Mouse (Mus musculus) lung, postnatal 0 days (tissue): ENCODE measurements around the gene Dchs2. TPM values are rescaled to one million over a fixed set of nuclear protein-coding genes. Genes with fewer than 3 reads are reported as not detected.

Experiments used
- ATAC-seq: fragments of 200-750 bp; cut with Nextera tagmentation; 2 replicates; pipeline ENCODE4 v1.8.0; 2017; ENCODE audit warnings: moderate library complexity
- DNase-seq: peaks from one replicate; pipeline ENCODE4 v3.0.0-alpha.2; 2016; ENCODE audit warnings: low spot score
- H3K27ac ChIP-seq: fragments of 300-500 bp; sonication (generic); 2 replicates; pipeline ENCODE4 v1.5.1; 2014; ENCODE audit warnings: antibody characterized with exemption, mild to moderate bottlenecking, low read length, mixed read lengths
- H3K27me3 ChIP-seq: fragments of 300-500 bp; sonication (generic); replicated peaks from 2 replicates; pipeline ENCODE4 v1.6.1; 2014; ENCODE audit warnings: low read length, mixed read lengths; ENCODE audit not compliant: insufficient read depth
- H3K36me3 ChIP-seq: fragments of 300-500 bp; sonication (generic); 2 replicates; pipeline ENCODE4 v1.6.1; 2014; ENCODE audit warnings: low read length, mixed read lengths; ENCODE audit not compliant: insufficient read depth
- H3K4me1 ChIP-seq: fragments of 300-500 bp; sonication (generic); 2 replicates; pipeline ENCODE4 v1.6.1; 2014; ENCODE audit warnings: antibody characterized with exemption, low read depth, low read length, mixed read lengths; ENCODE audit not compliant: insufficient read depth
- H3K4me2 ChIP-seq: fragments of 300-500 bp; sonication (generic); replicated peaks from 2 replicates; pipeline ENCODE4 v1.6.1; 2014; ENCODE audit warnings: low read depth, mild to moderate bottlenecking, low read length, moderate library complexity, mixed read lengths
- H3K4me3 ChIP-seq: fragments of 300-500 bp; sonication (generic); 2 replicates; pipeline ENCODE4 v1.5.1; 2014; ENCODE audit warnings: low read depth, low read length
- H3K9ac ChIP-seq: fragments of 300-500 bp; sonication (generic); replicated peaks from 2 replicates; pipeline ENCODE4 v1.6.1; 2014; ENCODE audit warnings: low read depth, mild to moderate bottlenecking
- H3K9me3 ChIP-seq: fragments of 300-500 bp; sonication (generic); 2 replicates; pipeline ENCODE4 v1.6.1; 2016; ENCODE audit warnings: low read length, mixed read lengths
- CTCF ChIP-seq: IDR thresholded peaks from 2 replicates; pipeline ENCODE4 v1.5.1; 2016; ENCODE audit warnings: antibody characterized with exemption, mild to moderate bottlenecking
- EP300 ChIP-seq: IDR thresholded peaks from 2 replicates; pipeline ENCODE4 v1.6.1; 2016; ENCODE audit warnings: antibody characterized with exemption, mild to moderate bottlenecking, control low read depth
- WGBS: fragments of 180-500 bp; shearing (Covaris S2); extraction: QIAGEN DNeasy Blood & Tissue Kit; methylation state at CpG from one replicate; pipeline ENCODE4 v1.1.7; 2014; 5-methylcytosine and 5-hydroxymethylcytosine counted together
- polyA plus RNA-seq: library from polyadenylated mRNA; unstranded; fragments of >200 nt; fragmentation: Nextera tagmentation; extraction: Ambion mirVana; gene quantifications from 2 replicates; pipeline ENCODE4 v1.2.1, GENCODE M21; 2015

Gene Dchs2
- polyA plus RNA-seq, 1 experiment from 2014 or later: 0.19 TPM

DNA sequence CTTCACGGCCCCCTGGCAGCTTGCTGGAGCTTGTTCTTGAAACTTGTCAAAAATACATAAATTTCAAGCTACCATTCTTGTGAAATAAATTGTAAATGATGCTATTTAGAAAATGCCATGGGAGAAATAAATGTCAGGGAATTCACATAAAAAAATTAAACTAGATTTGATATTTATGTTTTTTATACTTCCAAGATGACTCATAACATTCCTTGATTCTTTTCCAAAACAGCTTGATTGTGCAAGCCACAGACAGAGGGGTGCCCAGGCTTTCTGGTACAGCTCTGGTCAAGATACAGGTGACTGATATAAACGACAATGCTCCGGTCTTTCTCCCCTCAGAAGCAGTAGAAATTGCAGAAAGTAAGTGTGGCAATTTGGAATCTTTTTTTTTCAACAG is 218.2 kb downstream of the Dchs2 start:
- no peak for DNase-seq
- Histone ChIP-seq H3K4me2 (no peak overlapping the region), H3K36me3 (no peaks in the 10 kb centered on the region), H3K4me3 (no peak overlapping the region), H3K9me3 (no peaks in the 10 kb centered on the region), H3K27me3 (no peaks in the 10 kb centered on the region), H3K27ac (no peak overlapping the region), H3K9ac (no peak overlapping the region), H3K4me1 (no peaks in the 10 kb centered on the region)
- 59% methylated on average over 3 of the region's 3 CpGs for WGBS
- no peak for ATAC-seq
- no peak for TF ChIP-seq EP300
- TF ChIP-seq CTCF: no peak

- H3K9ac ChIP-seq: no peak overlapping the region
- ATAC-seq: no peak
- no peak overlapping the region for H3K4me2 ChIP-seq
- DNase-seq: no peak
- no peaks in the 10 kb centered on the region for H3K36me3 ChIP-seq
- no peak overlapping the region for H3K27ac ChIP-seq
- no peaks in the 10 kb centered on the region for H3K9me3 ChIP-seq
- no peaks in the 10 kb centered on the region for H3K4me1 ChIP-seq
- no peaks in the 10 kb centered on the region for H3K27me3 ChIP-seq
- TF ChIP-seq EP300 (no peak), CTCF (no peak)
- no peak overlapping the region for H3K4me3 ChIP-seq
- WGBS: 84% methylated on average over 9 of the region's 9 CpGs
These were observed 240.8 kb downstream of the Dchs2 start for GRCm38 (mm10) chr3:83368500-83369068.

DNA sequence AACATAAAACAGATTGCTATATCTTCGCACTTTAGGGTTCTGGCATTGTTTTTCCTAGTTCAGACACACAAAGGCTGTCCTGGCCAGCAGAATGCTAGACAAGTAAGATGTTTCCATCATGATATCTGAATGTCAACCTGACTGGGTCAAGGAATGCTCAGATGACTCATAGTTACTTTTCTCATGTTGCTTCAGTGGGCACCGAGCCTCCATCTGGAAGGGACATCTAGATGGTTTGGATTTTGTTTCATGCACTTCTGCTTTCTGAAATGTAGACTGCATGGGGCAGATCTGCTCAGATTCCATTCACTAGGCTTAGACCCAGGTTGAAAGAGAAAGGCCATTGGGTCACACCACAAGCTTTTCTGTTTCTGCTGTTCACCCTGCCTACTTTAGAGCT is 242.1 kb downstream of the Dchs2 start:
- 87% methylated on average over 2 of the region's 2 CpGs for WGBS
- no peaks in the 10 kb centered on the region for H3K36me3 ChIP-seq
- no peak overlapping the region for H3K27ac ChIP-seq
- no peak for ATAC-seq
- no peaks in the 10 kb centered on the region for H3K4me1 ChIP-seq
- H3K9ac ChIP-seq: no peak overlapping the region
- no peak overlapping the region for H3K4me2 ChIP-seq
- no peak for DNase-seq
- no peak for TF ChIP-seq CTCF
- no peak for TF ChIP-seq EP300
- no peaks in the 10 kb centered on the region for H3K9me3 ChIP-seq
- H3K4me3 ChIP-seq: no peak overlapping the region
- no peaks in the 10 kb centered on the region for H3K27me3 ChIP-seq

GRCm38 (mm10) chr3:83374333-83374732 is 246.6 kb downstream of the Dchs2 start:
- Histone ChIP-seq H3K4me3 (no peak overlapping the region), H3K9me3 (no peaks in the 10 kb centered on the region), H3K36me3 (no peaks in the 10 kb centered on the region), H3K27ac (no peak overlapping the region), H3K4me1 (no peaks in the 10 kb centered on the region), H3K27me3 (no peaks in the 10 kb centered on the region), H3K9ac (no peak overlapping the region), H3K4me2 (no peak overlapping the region)
- TF ChIP-seq EP300 (no peak), CTCF (no peak)
- no peak for ATAC-seq
- 58% methylated on average over 6 of the region's 6 CpGs for WGBS
- no peak for DNase-seq

DNA sequence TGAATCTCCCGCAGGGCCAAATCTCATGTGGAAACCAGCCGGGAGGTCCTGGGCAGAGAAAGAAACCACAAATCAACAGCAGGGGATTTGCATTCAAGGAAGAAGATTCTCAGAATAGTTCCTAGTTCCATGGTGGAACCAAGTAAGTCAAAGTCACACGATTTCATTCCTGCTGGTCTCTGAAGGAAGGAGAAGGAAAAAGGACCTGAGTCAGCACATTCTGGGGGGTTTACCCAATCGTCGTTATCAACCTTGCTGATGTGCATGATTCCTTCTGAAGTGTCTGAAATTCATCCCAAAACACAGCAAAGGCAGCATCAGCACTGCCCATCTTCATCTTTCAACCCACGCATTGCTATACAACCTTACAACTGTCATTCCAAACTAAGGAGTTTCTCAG is 249.1 kb downstream of the Dchs2 start:
- Histone ChIP-seq H3K27me3 (no peaks in the 10 kb centered on the region), H3K9ac (no peak overlapping the region), H3K36me3 (no peaks in the 10 kb centered on the region), H3K4me3 (no peak overlapping the region), H3K9me3 (no peaks in the 10 kb centered on the region), H3K27ac (no peak overlapping the region), H3K4me2 (no peak overlapping the region), H3K4me1 (no peaks in the 10 kb centered on the region)
- WGBS: 88% methylated on average over 6 of the region's 6 CpGs
- ATAC-seq (no peak), DNase-seq (no peak)
- TF ChIP-seq CTCF (no peak), EP300 (no peak)

Other genes starting within 250 kb of the Dchs2 start
- gene Lrat, start 224.0 kb upstream of the Dchs2 start, polyA plus RNA-seq: 0.48 and 0.64 TPM in 2 replicates
- 1.4 and 2.4 TPM in 2 replicates for gene Fgg, start 120.2 kb upstream of the Dchs2 start, polyA plus RNA-seq
- 0.50 and 0.52 TPM in 2 replicates for gene Fga, start 101.9 kb upstream of the Dchs2 start, polyA plus RNA-seq
- gene Fgb, start 78.1 kb upstream of the Dchs2 start, polyA plus RNA-seq: 0.25 and 0.31 TPM in 2 replicates
- 54.5 and 57.8 TPM in 2 replicates for gene Plrg1, start 72.4 kb upstream of the Dchs2 start, polyA plus RNA-seq